Comparison of ENCODE assay signal across 14 mouse cellular contexts in genomic region chr1:95445541-95445940, GRCm38 (mm10).
"Had no signal": no experiment of that assay in that cellular context is flagged by ENCODE, and none has a peak within 500 bp of the region (broad histone marks: within the 10 kb centered on the region; RNA-seq: fewer than 3 reads in every experiment).

No protein-coding gene starts in this region.

- DNase-seq: lung, embryonic 14.5 days; midbrain, embryonic 14.5 days; right cerebral cortex, postnatal 14 days; thymus, adult 18-20 months; thymus, postnatal 14 days; thymus, postnatal 36 days had no signal

- H3K4me3 ChIP-seq: liver, embryonic 12.5 days; midbrain, embryonic 10.5 days; midbrain, embryonic 12.5 days; myocyte; neural tube, embryonic 13.5 days; neural tube, embryonic 15.5 days had no signal

- H3K27me3 ChIP-seq: liver, embryonic 12.5 days; midbrain, embryonic 12.5 days; neural tube, embryonic 13.5 days; neural tube, embryonic 15.5 days had no signal

- H3K4me2 ChIP-seq: liver, embryonic 12.5 days; lung, embryonic 14.5 days; midbrain, embryonic 12.5 days; neural tube, embryonic 13.5 days; neural tube, embryonic 15.5 days had no signal

- H3K4me1 ChIP-seq: liver, embryonic 12.5 days; midbrain, embryonic 10.5 days; midbrain, embryonic 12.5 days had no signal

- ATAC-seq: liver, embryonic 12.5 days; midbrain, embryonic 16.5 days had no signal

- H3K9ac ChIP-seq: liver, embryonic 12.5 days; liver, embryonic 14.5 days; lung, embryonic 14.5 days; midbrain, embryonic 12.5 days; neural tube, embryonic 13.5 days; neural tube, embryonic 15.5 days had no signal

- H3K9me3 ChIP-seq: liver, embryonic 12.5 days; midbrain, embryonic 10.5 days; midbrain, embryonic 12.5 days; neural tube, embryonic 13.5 days; neural tube, embryonic 15.5 days had no signal

- H3K36me3 ChIP-seq: liver, embryonic 12.5 days; midbrain, embryonic 10.5 days; midbrain, embryonic 12.5 days; neural tube, embryonic 13.5 days; neural tube, embryonic 15.5 days had no signal

- H3K27ac ChIP-seq: liver, embryonic 12.5 days; liver, embryonic 14.5 days; midbrain, embryonic 10.5 days; midbrain, embryonic 12.5 days; neural tube, embryonic 13.5 days; neural tube, embryonic 15.5 days had no signal
